Mouse (Mus musculus) bone marrow, adult 2 months (tissue): Measurements from ENCODE around the gene Rnf168. TPM values are rescaled to one million over a fixed set of nuclear protein-coding genes. Genes with fewer than 3 reads are reported as not detected.

Experiments
- H3K27ac ChIP-seq: fragments of 200-500 bp; 2 replicates; pipeline ENCODE4 v1.5.1; 2012; ENCODE audit warnings: low read depth, mild to moderate bottlenecking, control low read depth, inconsistent platforms, low read length; ENCODE audit not compliant: control insufficient read depth, poor library complexity, insufficient read depth
- H3K4me1 ChIP-seq: fragments of 200-500 bp; 2 replicates; pipeline ENCODE4 v1.6.1; 2011; ENCODE audit warnings: low read length; ENCODE audit not compliant: control insufficient read depth, insufficient read depth
- H3K4me3 ChIP-seq: fragments of 200-500 bp; replicated peaks from 2 replicates; pipeline ENCODE3; 2011; ENCODE audit warnings: mild to moderate bottlenecking, low read depth, low read length, control low read depth; ENCODE audit not compliant: control insufficient read depth
- CTCF ChIP-seq: fragments of 200-500 bp; IDR thresholded peaks from 2 replicates; pipeline ENCODE4 v1.5.1; 2011; ENCODE audit warnings: low read length, control low read depth; ENCODE audit not compliant: control insufficient read depth, insufficient read depth
- POLR2A ChIP-seq: fragments of 200-500 bp; IDR thresholded peaks from 2 replicates; pipeline ENCODE4 v1.6.1; 2011; ENCODE audit warnings: low read depth, mild to moderate bottlenecking, control low read depth, low read length, borderline replicate concordance; ENCODE audit not compliant: control insufficient read depth
- WGBS: fragments of 180-500 bp; shearing (Covaris S2); methylation state at CpG from one replicate; pipeline ENCODE4 v1.1.7; 2018; 5-methylcytosine and 5-hydroxymethylcytosine counted together
- polyA plus RNA-seq: library from polyadenylated mRNA; stranded (reverse); fragments of >200 nt; gene quantifications from 2 replicates; pipeline ENCODE4 v1.2.4, GENCODE M21; 2011; ENCODE audit warnings: low replicate concordance; ENCODE audit not compliant: missing spikeins, insufficient read depth, insufficient read length

Rnf168 gene
- polyA plus RNA-seq, 1 experiment = 32.5 TPM

DNA sequence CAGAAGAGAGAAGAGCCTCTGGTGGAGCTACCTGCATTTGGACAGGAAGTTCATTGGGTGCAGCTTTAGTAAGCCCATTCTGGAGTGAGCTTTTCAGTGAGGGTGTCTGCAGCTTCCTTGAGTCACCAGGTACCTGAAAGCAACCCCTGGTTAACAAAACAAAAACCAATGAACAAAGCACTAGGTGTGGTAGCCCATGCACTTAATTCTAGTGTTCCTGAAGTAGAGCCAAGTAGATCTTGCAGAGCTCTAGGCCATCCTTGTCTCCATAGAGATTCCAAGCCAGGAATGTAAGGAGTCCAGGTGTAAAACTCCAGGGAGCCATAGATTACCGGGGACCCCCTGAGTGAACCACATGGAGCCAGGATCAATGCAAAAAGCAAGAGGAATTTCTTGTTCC, 25.8 kb downstream of the Rnf168 start:
- WGBS = 86% methylated on average over 1 of the region's 1 CpGs
- no peak for TF ChIP-seq CTCF
- no peak for TF ChIP-seq POLR2A
- Histone ChIP-seq H3K4me3 (no peak overlapping the region), H3K4me1 (no peaks in the 10 kb centered on the region), H3K27ac (no peak overlapping the region)

DNA sequence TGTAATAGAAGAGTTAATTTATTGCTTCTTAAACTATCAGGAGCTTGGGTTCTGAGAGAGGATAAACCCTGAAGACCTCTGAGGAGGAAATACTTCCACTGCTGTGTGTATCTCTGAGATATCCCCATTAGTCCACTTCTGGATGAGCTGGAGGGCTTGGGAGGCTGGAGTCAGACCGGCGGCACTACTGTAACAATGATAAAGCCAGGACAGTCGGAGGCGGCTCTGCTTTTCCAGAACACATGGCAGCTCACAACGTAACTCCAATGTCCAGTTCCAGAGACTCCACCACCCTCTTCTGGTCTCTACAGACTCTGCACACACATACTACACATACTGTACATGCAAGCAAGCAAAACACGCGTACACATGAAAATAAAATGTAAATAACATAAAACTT, 26.6 kb downstream of the Rnf168 start:
- TF ChIP-seq CTCF (no peak), POLR2A (no peak)
- H3K4me1 ChIP-seq = no peaks in the 10 kb centered on the region
- H3K27ac ChIP-seq = no peak overlapping the region
- WGBS = 90% methylated on average over 7 of the region's 7 CpGs
- no peak overlapping the region for H3K4me3 ChIP-seq

DNA sequence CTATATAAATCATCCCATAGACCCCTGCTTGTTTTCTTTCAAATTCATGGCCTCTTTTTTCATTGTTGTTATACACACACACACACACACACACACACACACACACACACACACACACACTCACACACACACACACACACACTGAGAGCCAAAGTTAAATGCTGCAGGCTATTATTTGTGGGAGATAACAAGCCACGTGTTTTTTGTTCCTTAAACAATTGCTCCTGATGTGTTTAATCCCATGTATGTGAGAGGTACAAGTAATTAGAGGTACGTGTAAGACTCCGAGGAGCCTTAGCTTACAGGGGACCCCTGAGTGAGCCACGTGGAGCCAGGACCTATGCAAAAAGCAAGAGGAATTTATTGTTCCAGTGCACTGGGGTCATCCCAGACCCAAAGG, 34.7 kb downstream of the Rnf168 start:
- TF ChIP-seq POLR2A (no peak), CTCF (no peak)
- Histone ChIP-seq H3K4me3 (no peak overlapping the region), H3K4me1 (no peaks in the 10 kb centered on the region), H3K27ac (no peak overlapping the region)
- WGBS = 79% methylated on average over 4 of the region's 4 CpGs

DNA sequence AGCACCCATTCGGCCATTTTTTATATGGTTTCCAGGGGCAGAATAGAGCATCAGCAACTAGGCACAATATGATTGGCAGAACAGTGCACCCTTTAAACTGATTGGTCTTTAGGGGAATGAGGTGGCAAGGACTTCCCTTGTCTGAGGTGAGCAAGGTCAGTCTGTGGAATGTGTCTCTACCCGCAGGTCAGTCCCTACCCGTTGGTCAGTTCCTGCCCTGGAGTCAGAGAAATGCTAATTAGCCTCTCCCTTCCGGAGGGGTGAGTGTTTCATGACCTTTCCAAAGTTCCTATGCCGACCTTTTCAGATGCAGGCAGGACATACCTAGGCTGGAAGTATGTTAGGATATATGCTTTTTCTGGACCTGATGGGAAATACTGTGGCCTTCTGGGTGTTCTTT, 35.1 kb downstream of the Rnf168 start:
- Histone ChIP-seq H3K4me3 (no peak overlapping the region), H3K27ac (no peak overlapping the region), H3K4me1 (no peaks in the 10 kb centered on the region)
- no peak for TF ChIP-seq CTCF
- no peak for TF ChIP-seq POLR2A
- 76% methylated on average over 5 of the region's 5 CpGs for WGBS

DNA sequence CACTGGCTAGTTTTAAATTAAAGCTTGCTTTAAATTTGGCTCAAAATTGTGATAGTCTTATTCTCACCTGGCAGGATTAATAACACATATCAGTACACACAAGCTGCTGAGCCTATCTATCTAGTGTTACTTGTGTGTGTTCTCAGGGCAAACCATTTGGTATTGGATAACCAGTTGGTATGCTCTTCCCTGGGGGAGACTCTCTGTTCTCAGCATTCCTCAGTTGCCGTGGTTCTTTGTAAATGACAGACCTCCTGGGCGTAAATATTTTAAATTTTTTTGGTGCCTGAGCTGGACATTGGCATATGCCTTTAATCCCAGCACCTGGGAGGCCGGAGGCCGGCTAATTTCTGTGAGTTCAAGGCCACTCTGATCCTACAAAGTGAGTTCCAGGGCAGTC, 35.6 kb downstream of the Rnf168 start:
- H3K4me3 ChIP-seq = no peak overlapping the region
- 89% methylated on average over 4 of the region's 4 CpGs for WGBS
- no peak for TF ChIP-seq CTCF
- no peak for TF ChIP-seq POLR2A
- no peak overlapping the region for H3K27ac ChIP-seq
- H3K4me1 ChIP-seq = no peaks in the 10 kb centered on the region

DNA sequence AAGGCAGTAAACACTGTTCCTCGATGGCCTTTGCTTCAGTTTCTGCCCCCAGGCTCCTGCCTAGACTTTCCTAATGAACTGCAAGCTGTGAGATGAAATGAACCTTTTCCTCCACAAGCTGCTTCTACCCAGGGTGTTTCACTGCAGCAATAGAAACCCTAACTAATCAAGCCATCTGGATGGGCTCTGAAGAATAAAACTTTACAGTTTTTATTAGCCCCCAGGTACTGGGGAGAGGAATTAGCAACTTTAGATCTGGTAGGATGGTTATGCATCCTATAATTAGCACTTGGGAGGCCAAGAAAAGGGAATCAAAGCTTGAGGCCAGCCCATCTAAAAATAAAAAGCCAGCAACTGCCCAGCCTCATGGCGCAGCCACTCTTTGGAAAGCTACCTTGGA, 39.3 kb downstream of the Rnf168 start:
- no peak for TF ChIP-seq POLR2A
- no peak for TF ChIP-seq CTCF
- no peak overlapping the region for H3K4me3 ChIP-seq
- no peaks in the 10 kb centered on the region for H3K4me1 ChIP-seq
- 79% methylated on average over 2 of the region's 2 CpGs for WGBS
- H3K27ac ChIP-seq = no peak overlapping the region

DNA sequence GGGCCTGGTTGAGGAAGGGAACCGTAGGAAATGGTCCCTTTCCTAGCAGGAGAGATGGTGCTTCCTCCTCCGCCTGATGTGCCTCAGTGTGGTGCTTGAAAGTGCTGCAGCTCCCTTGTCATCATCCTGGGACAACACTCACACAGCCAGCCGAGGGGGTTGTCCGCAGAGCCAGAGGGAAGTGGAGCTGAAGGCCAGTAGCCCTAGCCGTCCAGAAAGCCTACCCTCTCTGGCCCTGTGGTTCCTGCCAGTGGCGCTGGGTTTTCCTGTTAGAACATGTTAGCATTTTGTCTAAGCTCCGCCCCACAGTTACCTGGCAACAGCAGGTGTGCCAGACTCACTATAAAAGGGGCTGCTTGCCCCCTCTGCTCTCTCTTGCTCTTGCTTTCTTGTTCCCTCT, 46.7 kb downstream of the Rnf168 start:
- WGBS = 22% methylated on average over 7 of the region's 7 CpGs
- H3K4me3 ChIP-seq = no peak overlapping the region
- no peaks in the 10 kb centered on the region; the same call in 1 of the 2 replicates for H3K4me1 ChIP-seq
- no peak overlapping the region for H3K27ac ChIP-seq
- TF ChIP-seq CTCF (no peak), POLR2A (no peak)

DNA sequence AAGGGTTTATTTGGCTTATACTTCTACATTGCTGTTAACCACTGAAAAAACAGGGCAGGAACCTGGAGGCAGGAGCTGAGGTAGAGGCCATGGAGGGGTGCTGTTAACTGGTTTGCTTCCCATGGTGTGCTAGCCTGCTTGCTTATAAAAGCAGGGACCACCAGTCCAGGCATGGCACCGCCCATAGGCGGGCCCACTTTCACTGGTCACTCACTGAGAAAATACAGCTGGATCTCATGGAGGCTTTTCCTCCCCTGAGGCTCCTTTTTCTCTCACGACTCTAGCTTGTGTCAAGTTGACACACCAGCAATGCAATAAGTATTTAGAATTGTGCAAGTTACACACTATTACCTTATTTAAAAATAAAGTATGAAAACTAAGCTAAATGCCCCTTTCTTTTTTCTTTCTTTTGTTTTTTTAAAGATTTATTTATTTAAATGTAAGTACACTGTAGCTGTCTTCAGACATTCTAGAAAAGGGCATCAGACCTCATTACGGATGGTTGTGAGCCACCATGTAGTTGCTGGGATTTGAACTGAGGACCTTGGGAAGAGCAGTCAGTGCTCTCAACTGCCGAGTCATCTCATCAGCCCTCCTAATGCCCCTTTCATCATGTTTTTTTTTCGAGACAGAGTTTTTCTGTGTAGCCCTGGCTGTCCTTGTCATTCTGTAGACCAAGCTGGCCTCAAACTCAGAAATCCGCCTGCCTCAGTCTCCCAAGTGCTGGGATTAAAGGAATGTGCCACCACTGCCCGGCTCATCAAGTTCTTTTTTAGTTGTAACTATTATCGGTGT, 53.8 kb downstream of the Rnf168 start:
- TF ChIP-seq CTCF (no peak), POLR2A (no peak)
- no peak overlapping the region for H3K4me3 ChIP-seq
- no peaks in the 10 kb centered on the region for H3K4me1 ChIP-seq
- WGBS = 54% methylated on average over 9 of the region's 9 CpGs
- H3K27ac ChIP-seq = no peak overlapping the region

DNA sequence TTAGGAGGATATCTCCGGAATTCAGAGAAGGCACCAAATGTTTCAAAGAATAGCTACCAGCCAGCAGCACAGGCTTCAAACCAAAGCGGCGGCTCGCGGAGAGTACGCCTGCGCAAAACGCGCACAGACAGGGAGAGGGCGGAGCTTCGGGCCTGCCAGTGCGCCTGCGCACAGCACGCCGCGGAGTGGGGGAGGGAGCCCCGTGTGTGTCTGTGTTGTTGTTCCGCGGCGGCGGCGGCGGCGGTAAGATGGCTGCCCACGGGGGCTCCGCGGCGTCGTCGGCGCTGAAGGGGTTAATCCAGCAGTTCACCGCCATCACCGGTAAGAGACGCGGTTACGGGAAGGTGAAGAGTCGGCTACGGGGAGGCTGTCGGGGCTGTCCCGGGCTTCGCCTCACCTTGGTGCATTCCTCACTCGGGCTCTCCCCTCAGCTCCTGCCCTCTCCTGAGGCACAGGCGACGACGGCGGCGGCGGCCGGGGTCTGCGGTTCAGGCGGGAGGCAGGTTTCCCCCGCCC, 54.8 kb downstream of the Rnf168 start, which contains the start of gene Ubxn7:
Ubxn7 (plus strand) TSS at position 218 of the 516 bp plus-strand sequence.
- peak within 1 kb of the TSS; percentile 92 for H3K27ac ChIP-seq
- H3K4me1 ChIP-seq = peaks cover 2% of the 10 kb centered on the region
- TF ChIP-seq POLR2A = peak; percentile 84; the same call in 1 of the 2 replicates
- no peak for TF ChIP-seq CTCF
- peak within 1 kb of the TSS; percentile 99 for H3K4me3 ChIP-seq
- WGBS = under 1% methylated on average over 46 of the region's 52 CpGs
